Mouse (Mus musculus) midbrain, postnatal 0 days (tissue): ENCODE results near the gene Plch1. TPM values are rescaled to one million over a fixed set of nuclear protein-coding genes. Genes with fewer than 3 reads are reported as not detected.

Source experiments
- ATAC-seq: fragments of 200-750 bp; cut with Nextera tagmentation; 2 replicates; pipeline ENCODE4 v1.8.0; 2017; ENCODE audit warnings: moderate number of reproducible peaks, mild to moderate bottlenecking, moderate TSS enrichment, moderate library complexity; ENCODE audit not compliant: low FRiP score
- DNase-seq: peaks from one replicate; pipeline ENCODE4 v3.0.0-alpha.2; 2015; ENCODE audit warnings: low spot score
- H3K27ac ChIP-seq: fragments of 300-500 bp; sonication (generic); 2 replicates; pipeline ENCODE4 v1.5.1; 2014; ENCODE audit warnings: low read depth, mild to moderate bottlenecking, low read length, mixed read lengths
- H3K27me3 ChIP-seq: fragments of 300-500 bp; sonication (generic); 2 replicates; pipeline ENCODE4 v1.6.1; 2014; ENCODE audit warnings: low read length, control low read depth, mixed read lengths; ENCODE audit not compliant: insufficient read depth
- H3K36me3 ChIP-seq: fragments of 300-500 bp; sonication (generic); 2 replicates; pipeline ENCODE4 v1.6.1; 2014; ENCODE audit warnings: low read length, control low read depth, mixed read lengths; ENCODE audit not compliant: insufficient read depth
- H3K4me1 ChIP-seq: fragments of 300-500 bp; sonication (generic); 2 replicates; pipeline ENCODE4 v1.6.1; 2014; ENCODE audit warnings: mild to moderate bottlenecking, control low read depth, antibody characterized with exemption, low read length, mixed read lengths; ENCODE audit not compliant: insufficient read depth
- H3K4me2 ChIP-seq: fragments of 300-500 bp; sonication (generic); 2 replicates; pipeline ENCODE4 v1.6.1; 2014; ENCODE audit warnings: low read depth, mild to moderate bottlenecking, low read length, mixed read lengths; ENCODE audit not compliant: poor library complexity, severe bottlenecking
- H3K4me3 ChIP-seq: fragments of 300-500 bp; sonication (generic); 2 replicates; pipeline ENCODE4 v1.5.1; 2014; ENCODE audit warnings: low read depth, mild to moderate bottlenecking, low read length, moderate library complexity
- H3K9ac ChIP-seq: fragments of 300-500 bp; sonication (generic); replicated peaks from 2 replicates; pipeline ENCODE4 v1.6.1; 2014; ENCODE audit warnings: mild to moderate bottlenecking, low read length, moderate library complexity, mixed read lengths; ENCODE audit not compliant: poor library complexity, severe bottlenecking
- H3K9me3 ChIP-seq: fragments of 300-500 bp; sonication (generic); 2 replicates; pipeline ENCODE4 v1.6.1; 2016; ENCODE audit warnings: low read length, control low read depth
- CTCF ChIP-seq: IDR thresholded peaks from 2 replicates; pipeline ENCODE4 v1.5.1; 2016; ENCODE audit warnings: antibody characterized with exemption, mild to moderate bottlenecking
- WGBS: fragments of 180-500 bp; shearing (Covaris S2); extraction: QIAGEN DNeasy Blood & Tissue Kit; methylation state at CpG from one replicate; pipeline ENCODE4 v1.1.7; 2014; 5-methylcytosine and 5-hydroxymethylcytosine counted together
- polyA plus RNA-seq: library from polyadenylated mRNA; unstranded; fragments of >200 nt; fragmentation: Nextera tagmentation; extraction: Ambion mirVana; gene quantifications from 2 replicates; pipeline ENCODE4 v1.2.1, GENCODE M21; 2015
- total RNA-seq: library from RNA; depleted of rRNA; stranded (reverse); fragments of >200 nt; gene quantifications from 2 replicates; pipeline ENCODE4 v1.2.3, GENCODE M21; 2014

Gene Plch1
- total and polyA plus RNA-seq, 2 experiments from 2014 or later = 5.4 to 23.5 TPM

DNA sequence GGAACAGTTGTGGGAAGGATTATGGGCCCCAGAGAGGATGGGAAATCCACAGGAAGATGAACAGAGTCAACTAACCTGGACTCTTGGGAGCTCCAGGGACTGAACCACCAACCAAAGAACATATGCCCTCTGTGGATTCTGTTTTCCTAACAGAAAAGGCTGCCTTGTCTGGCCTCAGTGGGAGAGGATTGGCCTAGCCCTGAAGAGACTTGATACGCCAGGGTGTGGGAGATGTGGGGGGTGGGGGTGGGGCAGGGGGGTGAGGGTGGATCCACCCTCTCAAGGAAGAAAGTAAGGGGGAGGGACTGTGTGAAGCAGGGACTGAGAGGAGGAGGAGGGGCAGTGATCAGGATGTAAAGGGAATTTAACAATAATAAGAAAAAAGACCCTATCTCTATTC, 26.5 kb downstream of the Plch1 start:
- Histone ChIP-seq H3K9ac (no peak overlapping the region), H3K4me3 (no peak overlapping the region), H3K27ac (no peak overlapping the region), H3K9me3 (no peaks in the 10 kb centered on the region), H3K27me3 (no peaks in the 10 kb centered on the region), H3K36me3 (no peaks in the 10 kb centered on the region), H3K4me2 (no peak overlapping the region), H3K4me1 (no peaks in the 10 kb centered on the region)
- no peak for ATAC-seq
- TF ChIP-seq CTCF = no peak
- 46% methylated on average over 1 of the region's 1 CpGs for WGBS
- DNase-seq = no peak

DNA sequence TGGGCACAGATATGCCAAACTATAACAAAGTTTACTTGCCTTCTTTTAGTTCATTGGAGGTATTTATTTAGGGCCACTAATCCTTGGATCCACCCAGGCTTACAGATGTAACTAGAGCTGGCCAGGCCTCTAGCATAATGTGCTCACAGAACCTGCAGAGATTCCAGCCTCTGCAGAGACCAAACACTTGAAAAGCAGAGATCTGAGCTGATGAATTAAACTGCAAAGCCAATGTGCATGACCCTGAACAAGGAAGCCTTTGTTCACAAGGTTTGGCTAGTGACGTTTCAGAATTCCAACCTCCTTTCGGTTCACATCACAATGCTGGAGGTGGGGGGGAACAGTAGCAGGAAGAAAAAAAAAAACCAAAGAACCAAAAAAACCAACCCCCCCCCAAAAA, 28.0 kb downstream of the Plch1 start:
- ATAC-seq = no peak
- no peaks in the 10 kb centered on the region for H3K27me3 ChIP-seq
- 25% methylated on average over 2 of the region's 2 CpGs for WGBS
- H3K36me3 ChIP-seq = no peaks in the 10 kb centered on the region
- no peak overlapping the region for H3K27ac ChIP-seq
- H3K4me1 ChIP-seq = no peaks in the 10 kb centered on the region
- H3K9me3 ChIP-seq = no peaks in the 10 kb centered on the region
- no peak overlapping the region for H3K4me2 ChIP-seq
- H3K9ac ChIP-seq = no peak overlapping the region
- H3K4me3 ChIP-seq = no peak overlapping the region
- DNase-seq = no peak
- TF ChIP-seq CTCF = no peak

DNA sequence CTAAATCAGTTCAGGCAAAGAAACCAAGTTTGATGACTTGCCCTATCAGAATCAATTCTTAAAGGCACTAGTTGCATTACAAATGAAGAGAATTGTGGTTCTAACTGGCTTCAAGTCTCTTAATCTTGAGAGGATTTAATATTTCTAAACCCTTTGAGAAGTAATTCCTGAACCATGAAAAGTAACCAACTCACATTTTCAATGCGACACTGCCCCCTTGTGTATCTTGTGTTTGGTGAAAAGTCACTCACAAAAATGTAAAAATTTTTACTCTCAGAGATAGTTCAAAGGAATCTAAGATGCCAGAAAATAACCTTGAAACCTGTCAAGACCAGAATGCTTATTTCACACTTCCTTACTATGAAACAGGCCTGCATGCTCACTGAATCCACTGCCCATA, 31.0 kb downstream of the Plch1 start:
- Histone ChIP-seq H3K9ac (no peak overlapping the region), H3K4me3 (no peak overlapping the region), H3K27me3 (no peaks in the 10 kb centered on the region), H3K4me2 (no peak overlapping the region), H3K4me1 (no peaks in the 10 kb centered on the region), H3K27ac (no peak overlapping the region), H3K36me3 (no peaks in the 10 kb centered on the region), H3K9me3 (no peaks in the 10 kb centered on the region)
- peak; percentile 79 for TF ChIP-seq CTCF
- WGBS = 76% methylated on average over 1 of the region's 1 CpGs
- DNase-seq = peak; percentile 81
- ATAC-seq = no peak

DNA sequence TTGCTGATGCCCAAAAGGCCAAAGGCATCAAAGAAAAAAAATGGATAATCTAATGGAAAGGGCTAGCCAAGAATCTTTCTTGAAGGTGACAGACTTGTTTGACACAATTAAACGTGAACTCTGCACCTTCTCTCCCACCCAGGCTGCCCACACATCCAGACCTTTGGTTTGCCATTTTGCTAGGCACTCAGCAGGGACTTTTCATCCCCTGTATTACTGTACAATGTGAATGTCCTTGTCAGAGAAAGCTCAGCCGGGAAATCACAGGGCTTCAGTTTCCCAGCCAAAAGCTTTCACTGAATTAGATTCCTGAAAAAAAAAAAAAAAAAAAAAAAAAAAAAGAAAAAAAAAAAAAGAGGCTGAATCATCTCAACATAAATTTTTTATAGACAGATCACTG, 34.2 kb downstream of the Plch1 start:
- no peak overlapping the region for H3K4me2 ChIP-seq
- no peak for TF ChIP-seq CTCF
- H3K9me3 ChIP-seq = no peaks in the 10 kb centered on the region
- no peaks in the 10 kb centered on the region for H3K4me1 ChIP-seq
- peak; percentile 24 for DNase-seq
- no peak overlapping the region for H3K4me3 ChIP-seq
- ATAC-seq = no peak
- H3K36me3 ChIP-seq = no peaks in the 10 kb centered on the region
- no peak overlapping the region for H3K27ac ChIP-seq
- no peaks in the 10 kb centered on the region for H3K27me3 ChIP-seq
- WGBS = 29% methylated on average over 2 of the region's 2 CpGs
- no peak overlapping the region for H3K9ac ChIP-seq

DNA sequence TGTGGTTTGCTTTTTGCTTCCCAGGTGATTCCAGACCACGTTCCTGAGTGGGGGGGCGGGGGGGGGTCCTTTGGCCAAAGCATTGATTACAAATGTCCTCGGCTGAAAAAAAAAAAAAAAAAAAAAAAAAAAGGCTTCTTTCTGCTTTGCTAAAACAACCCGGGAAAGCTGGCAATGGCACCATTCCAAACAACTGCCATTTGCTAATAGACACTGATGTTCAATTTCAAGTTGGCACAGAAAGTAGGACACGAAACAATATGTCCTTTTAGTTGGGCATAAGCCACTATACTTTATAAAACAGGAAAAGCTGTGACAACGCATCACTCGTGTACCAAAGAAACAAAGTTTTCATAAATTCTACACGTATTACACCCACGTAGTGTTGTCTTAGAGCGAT, 36.6 kb downstream of the Plch1 start:
- Histone ChIP-seq H3K36me3 (no peaks in the 10 kb centered on the region), H3K9me3 (no peaks in the 10 kb centered on the region), H3K9ac (no peak overlapping the region), H3K27me3 (no peaks in the 10 kb centered on the region), H3K4me1 (no peaks in the 10 kb centered on the region), H3K27ac (no peak overlapping the region), H3K4me2 (no peak overlapping the region), H3K4me3 (no peak overlapping the region)
- no peak for TF ChIP-seq CTCF
- ATAC-seq (no peak), DNase-seq (peak; percentile 44)
- WGBS = 74% methylated on average over 10 of the region's 10 CpGs

DNA sequence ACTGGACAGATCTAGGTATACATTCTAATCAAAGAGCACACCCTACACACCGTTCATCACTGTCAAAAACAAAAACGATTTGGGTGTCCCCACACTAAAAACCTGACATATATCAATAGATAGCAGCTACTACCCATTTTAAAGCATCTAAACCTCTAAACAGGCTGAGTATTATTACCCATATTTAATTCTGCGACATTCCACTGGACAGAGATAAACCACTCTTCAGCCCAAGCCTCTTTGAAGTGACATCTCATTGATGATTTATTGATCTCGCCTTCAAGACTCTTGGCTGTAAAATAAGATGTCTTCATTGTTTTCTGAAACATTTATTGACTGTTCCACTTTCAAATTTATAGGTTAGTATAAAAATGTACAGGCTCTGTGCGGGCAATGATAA, 46.4 kb downstream of the Plch1 start:
- 91% methylated on average over 5 of the region's 5 CpGs for WGBS
- H3K9me3 ChIP-seq = no peaks in the 10 kb centered on the region
- TF ChIP-seq CTCF = no peak
- no peak overlapping the region for H3K4me2 ChIP-seq
- DNase-seq (no peak), ATAC-seq (no peak)
- H3K4me3 ChIP-seq = no peak overlapping the region
- H3K36me3 ChIP-seq = no peaks in the 10 kb centered on the region
- no peaks in the 10 kb centered on the region for H3K27me3 ChIP-seq
- H3K4me1 ChIP-seq = no peaks in the 10 kb centered on the region
- no peak overlapping the region for H3K9ac ChIP-seq
- H3K27ac ChIP-seq = no peak overlapping the region
